Mouse (Mus musculus) heart, postnatal 0 days (tissue): ENCODE data around the gene Esrra. TPM values are rescaled to one million over a fixed set of nuclear protein-coding genes. Genes with fewer than 3 reads are reported as not detected.

ENCODE experiments used
- ATAC-seq: fragments of 200-750 bp; cut with Nextera tagmentation; 2 replicates; pipeline ENCODE4 v1.8.0; 2017; ENCODE audit warnings: low read depth, moderate number of reproducible peaks, moderate library complexity; ENCODE audit not compliant: insufficient read depth
- DNase-seq: peaks from one replicate; pipeline ENCODE4 v3.0.0-alpha.2; 2016; ENCODE audit warnings: low spot score
- H3K27ac ChIP-seq: fragments of 300-500 bp; sonication (generic); 2 replicates; pipeline ENCODE4 v1.5.1; 2014; ENCODE audit warnings: low read depth, mild to moderate bottlenecking
- H3K27me3 ChIP-seq: fragments of 300-500 bp; sonication (generic); 2 replicates; pipeline ENCODE4 v1.6.1; 2014; ENCODE audit warnings: low read length, mixed read lengths; ENCODE audit not compliant: control insufficient read depth, insufficient read depth
- H3K36me3 ChIP-seq: fragments of 300-500 bp; sonication (generic); replicated peaks from 2 replicates; pipeline ENCODE4 v1.6.1; 2014; ENCODE audit warnings: low read length, mixed read lengths; ENCODE audit not compliant: control insufficient read depth, insufficient read depth
- H3K4me1 ChIP-seq: fragments of 300-500 bp; sonication (generic); 2 replicates; pipeline ENCODE4 v1.6.1; 2014; ENCODE audit warnings: antibody characterized with exemption; ENCODE audit not compliant: control insufficient read depth, insufficient read depth
- H3K4me2 ChIP-seq: fragments of 300-500 bp; sonication (generic); 2 replicates; pipeline ENCODE4 v1.6.1; 2014; ENCODE audit warnings: low read depth, mild to moderate bottlenecking, low read length, moderate library complexity
- H3K4me3 ChIP-seq: fragments of 300-500 bp; sonication (generic); 2 replicates; pipeline ENCODE4 v1.5.1; 2014; ENCODE audit warnings: low read depth, low read length
- H3K9ac ChIP-seq: fragments of 300-500 bp; sonication (generic); replicated peaks from 2 replicates; pipeline ENCODE4 v1.6.1; 2014; ENCODE audit warnings: low read depth, low read length, mixed read lengths
- H3K9me3 ChIP-seq: fragments of 300-500 bp; sonication (generic); replicated peaks from 2 replicates; pipeline ENCODE4 v1.6.1; 2016; ENCODE audit warnings: low read length; ENCODE audit not compliant: control insufficient read depth
- CTCF ChIP-seq: IDR thresholded peaks from 2 replicates; pipeline ENCODE4 v1.5.1; 2016; ENCODE audit warnings: antibody characterized with exemption, control low read depth, low read depth
- EP300 ChIP-seq: IDR thresholded peaks from 2 replicates; pipeline ENCODE4 v1.6.1; 2016; ENCODE audit warnings: antibody characterized with exemption, low read depth
- WGBS: fragments of 180-500 bp; shearing (Covaris S2); extraction: QIAGEN DNeasy Blood & Tissue Kit; methylation state at CpG from one replicate; pipeline ENCODE4 v1.1.7; 2014; 5-methylcytosine and 5-hydroxymethylcytosine counted together
- microRNA-seq: library from miRNA; unstranded; fragments of <30 nt; microRNA quantifications from one replicate; pipeline ENCODE4, GENCODE M21; 2016
- polyA plus RNA-seq: library from polyadenylated mRNA; unstranded; fragments of >200 nt; fragmentation: Nextera tagmentation; extraction: Ambion mirVana; gene quantifications from 2 replicates; pipeline ENCODE4 v1.2.1, GENCODE M21; 2015
- total RNA-seq: library from RNA; depleted of rRNA; stranded (reverse); fragments of >200 nt; gene quantifications from 2 replicates; pipeline ENCODE4 v1.2.3, GENCODE M21; 2014; ENCODE audit warnings: low replicate concordance; rRNA removed

The Esrra gene
- total and polyA plus RNA-seq, 2 experiments from 2014 or later: 51.7 to 189 TPM

GRCm38 (mm10) chr19:6871574-6872271, 49.9 kb downstream of the Esrra start:
- TF ChIP-seq EP300 (no peak), CTCF (peak; percentile 60)
- 59% methylated on average over 5 of the region's 5 CpGs for WGBS
- no peaks in the 10 kb centered on the region for H3K4me1 ChIP-seq
- no peak overlapping the region for H3K4me3 ChIP-seq
- H3K27ac ChIP-seq: peak overlapping the region; percentile 54; the same call in 1 of the 2 replicates
- peak; percentile 31 for ATAC-seq
- no peaks in the 10 kb centered on the region for H3K9me3 ChIP-seq
- no peak overlapping the region for H3K9ac ChIP-seq
- no peak overlapping the region for H3K4me2 ChIP-seq
- H3K27me3 ChIP-seq: no peaks in the 10 kb centered on the region
- peak; percentile 32 for DNase-seq
- H3K36me3 ChIP-seq: no peaks in the 10 kb centered on the region

- peak; percentile 56 for DNase-seq
- ATAC-seq: peak; percentile 68; the same call in 1 of the 2 replicates
- Histone ChIP-seq H3K27me3 (no peaks in the 10 kb centered on the region), H3K36me3 (no peaks in the 10 kb centered on the region), H3K9ac (0 out of 2 replicates have a peak overlapping the region, but pooled peaks have one; percentile 14), H3K4me2 (peak overlapping the region; percentile 55), H3K4me1 (no peaks in the 10 kb centered on the region), H3K9me3 (no peaks in the 10 kb centered on the region), H3K4me3 (peak overlapping the region; percentile 42), H3K27ac (peak overlapping the region; percentile 58)
- TF ChIP-seq CTCF (no peak), EP300 (no peak)
- 2% methylated on average over 5 of the region's 5 CpGs for WGBS
Measured at GRCm38 (mm10) chr19:6869355-6869754, 52.3 kb downstream of the Esrra start.

- 95% methylated on average over 4 of the region's 4 CpGs for WGBS
- H3K9ac ChIP-seq: no peak overlapping the region
- ATAC-seq (no peak), DNase-seq (no peak)
- H3K27me3 ChIP-seq: no peaks in the 10 kb centered on the region
- no peaks in the 10 kb centered on the region for H3K4me1 ChIP-seq
- H3K4me2 ChIP-seq: no peak overlapping the region
- H3K9me3 ChIP-seq: no peaks in the 10 kb centered on the region
- no peak overlapping the region for H3K4me3 ChIP-seq
- no peaks in the 10 kb centered on the region for H3K36me3 ChIP-seq
- H3K27ac ChIP-seq: no peak overlapping the region
- TF ChIP-seq EP300 (no peak), CTCF (no peak)
Measured at GRCm38 (mm10) chr19:6861451-6861850, 60.2 kb downstream of the Esrra start.

Small RNA genes within 50 kb of the gene (microRNA-seq; reads per million reads assigned to microRNA genes)
- gene Mir6990: 3.0 reads per million, percentile 15 among the genes with 10 or more reads in this experiment

Other genes starting within 250 kb of the Esrra start
- 16.6 and 30.3 TPM in 2 replicates for gene Rps6ka4, start 81.2 kb downstream of the Esrra start, total RNA-seq
- 12.4 and 13.4 TPM in 2 replicates for gene Rps6ka4, start 81.2 kb downstream of the Esrra start, polyA plus RNA-seq
- gene Ccdc88b, start 63.6 kb downstream of the Esrra start, total RNA-seq: 0.11 and 2.7 TPM in 2 replicates
- gene Ccdc88b, start 63.6 kb downstream of the Esrra start, polyA plus RNA-seq: 0.08 and 0.36 TPM in 2 replicates
- 61.8 and 61.9 TPM in 2 replicates for gene Trmt112, start 12.1 kb downstream of the Esrra start, total RNA-seq
- 57.6 and 61.4 TPM in 2 replicates for gene Trmt112, start 12.1 kb downstream of the Esrra start, polyA plus RNA-seq
- 215 and 344 TPM in 2 replicates for gene Prdx5, start 11.7 kb downstream of the Esrra start, total RNA-seq
- 623 and 629 TPM in 2 replicates for gene Prdx5, start 11.7 kb downstream of the Esrra start, polyA plus RNA-seq
- gene Catsperz, start 3.6 kb upstream of the Esrra start, total RNA-seq: not detected in 2 replicates
- 2.2 and 2.5 TPM in 2 replicates for gene Catsperz, start 3.6 kb upstream of the Esrra start, polyA plus RNA-seq
- not detected in 2 replicates for gene Kcnk4, start 12.7 kb upstream of the Esrra start, total RNA-seq
- gene Kcnk4, start 12.7 kb upstream of the Esrra start, polyA plus RNA-seq: 0.04 and 0.30 TPM in 2 replicates
- 46.8 and 76.0 TPM in 2 replicates for gene Bad, start 20.0 kb upstream of the Esrra start, total RNA-seq
- 60.7 and 62.6 TPM in 2 replicates for gene Bad, start 20.0 kb upstream of the Esrra start, polyA plus RNA-seq
- gene Gpr137, start 20.7 kb upstream of the Esrra start, total RNA-seq: 23.4 and 46.1 TPM in 2 replicates
- 16.8 and 20.9 TPM in 2 replicates for gene Gpr137, start 20.7 kb upstream of the Esrra start, polyA plus RNA-seq
- 88.3 and 100 TPM in 2 replicates for gene Ppp1r14b, start 53.2 kb upstream of the Esrra start, total RNA-seq
- gene Ppp1r14b, start 53.2 kb upstream of the Esrra start, polyA plus RNA-seq: 128 and 132 TPM in 2 replicates
- gene Plcb3, start 54.7 kb upstream of the Esrra start, total RNA-seq: 24.9 and 46.0 TPM in 2 replicates
- 8.3 and 8.6 TPM in 2 replicates for gene Plcb3, start 54.7 kb upstream of the Esrra start, polyA plus RNA-seq
- 0.65 and 8.5 TPM in 2 replicates for gene Fkbp2, start 58.7 kb upstream of the Esrra start, total RNA-seq
- gene Fkbp2, start 58.7 kb upstream of the Esrra start, polyA plus RNA-seq: 59.9 and 65.2 TPM in 2 replicates
- 74.8 and 122 TPM in 2 replicates for gene Vegfb, start 65.8 kb upstream of the Esrra start, total RNA-seq
- 193 and 194 TPM in 2 replicates for gene Vegfb, start 65.8 kb upstream of the Esrra start, polyA plus RNA-seq
- gene Dnajc4, start 70.8 kb upstream of the Esrra start, total RNA-seq: 51.4 and 75.2 TPM in 2 replicates
- gene Dnajc4, start 70.8 kb upstream of the Esrra start, polyA plus RNA-seq: 58.5 and 59.7 TPM in 2 replicates
- gene Nudt22, start 74.3 kb upstream of the Esrra start, total RNA-seq: 42.1 and 45.3 TPM in 2 replicates
- gene Nudt22, start 74.3 kb upstream of the Esrra start, polyA plus RNA-seq: 48.1 and 49.5 TPM in 2 replicates
- 12.6 and 32.0 TPM in 2 replicates for gene Trpt1, start 74.3 kb upstream of the Esrra start, total RNA-seq
- 27.1 and 28.4 TPM in 2 replicates for gene Trpt1, start 74.3 kb upstream of the Esrra start, polyA plus RNA-seq
- gene Fermt3, start 97.7 kb upstream of the Esrra start, total RNA-seq: 8.9 and 11.1 TPM in 2 replicates
- gene Fermt3, start 97.7 kb upstream of the Esrra start, polyA plus RNA-seq: 4.9 and 5.1 TPM in 2 replicates
- 94.6 and 99.7 TPM in 2 replicates for gene Stip1, start 118.2 kb upstream of the Esrra start, total RNA-seq
- 98.3 and 98.5 TPM in 2 replicates for gene Stip1, start 118.2 kb upstream of the Esrra start, polyA plus RNA-seq
- gene Macrod1, start 135.0 kb upstream of the Esrra start, total RNA-seq: 122 and 170 TPM in 2 replicates
- gene Macrod1, start 135.0 kb upstream of the Esrra start, polyA plus RNA-seq: 112 and 113 TPM in 2 replicates
- 0.23 and 0.89 TPM in 2 replicates for gene Flrt1, start 183.9 kb upstream of the Esrra start, total RNA-seq
- gene Flrt1, start 183.9 kb upstream of the Esrra start, polyA plus RNA-seq: 1.0 TPM in 2 replicates